Mouse (Mus musculus) cerebellum, postnatal 36 days (tissue): ENCODE measurements around the gene Morn1.

Source experiments
- DNase-seq, 2 experiments: peaks; one replicate each; pipeline ENCODE4 v3.0.0; 2021 to 2022; ENCODE audit warnings: mixed read lengths in 2 of 2

Gene Morn1

GRCm38 (mm10) chr4:155086108-155087024 is at the start of gene Morn1, which contains the start of gene Rer1:
Gene Morn1, plus strand, starts transcription at chr4:155086577.
Gene Rer1, minus strand, starts transcription at chr4:155086382.
- peak; percentile 100 for DNase-seq

- no peak for DNase-seq
Observed at GRCm38 (mm10) chr4:155040197-155040596, 46.2 kb upstream of the Morn1 start.

DNA sequence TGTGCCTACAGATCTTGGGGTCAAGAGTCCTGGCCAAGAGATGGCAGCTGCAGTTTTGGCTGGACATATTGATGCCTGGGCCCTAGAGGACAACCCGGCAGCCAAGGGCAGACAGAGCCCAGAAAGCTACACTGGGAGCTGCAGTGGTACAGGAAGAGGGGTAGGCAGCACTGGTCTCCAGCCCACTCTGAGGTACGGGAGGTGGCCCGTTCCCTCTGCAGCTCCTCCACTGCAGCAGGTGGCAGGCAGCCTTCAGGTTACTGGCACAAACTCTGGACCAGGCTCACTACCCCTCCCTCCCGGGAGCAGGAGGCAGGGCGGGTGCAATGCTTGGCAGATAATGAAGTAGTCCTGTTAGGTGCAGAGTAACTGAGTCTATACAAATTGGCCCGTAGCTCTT is 45.7 kb upstream of the Morn1 start:
- peak; percentile 40 to 60 for DNase-seq

DNA sequence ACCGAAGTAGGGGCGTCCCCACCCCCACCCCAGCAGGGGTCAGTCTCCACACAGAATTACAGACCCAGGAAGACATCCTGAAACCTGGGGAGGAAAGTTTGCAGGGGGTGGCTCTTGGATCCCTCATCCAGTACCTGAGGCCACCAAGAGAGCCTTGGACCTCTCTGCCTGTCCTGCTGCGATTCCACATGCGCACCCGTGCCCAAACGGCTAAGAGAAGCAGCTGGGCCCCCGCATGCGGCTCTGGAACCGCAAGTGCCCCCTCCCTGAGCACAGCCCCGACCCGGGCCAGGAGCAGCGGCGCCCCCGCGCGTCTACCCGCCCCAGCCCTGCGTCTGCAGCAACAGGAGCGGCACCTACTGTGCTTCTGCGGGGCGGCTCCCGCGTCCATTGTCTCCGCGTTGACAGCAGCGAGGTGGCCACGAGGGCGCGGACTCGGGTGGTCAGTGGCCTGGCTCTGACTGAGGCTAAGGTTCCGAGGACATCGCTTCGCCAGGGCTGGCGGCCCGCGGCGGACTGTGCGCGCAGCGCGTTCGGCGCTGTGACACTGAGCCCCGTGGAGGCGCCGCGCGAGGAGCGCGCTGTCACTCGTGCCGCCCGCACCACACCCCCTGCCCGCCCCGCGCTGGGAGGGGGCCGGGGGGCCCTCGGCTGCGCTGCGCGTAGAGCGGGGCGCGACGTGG is 43.6 kb upstream of the Morn1 start:
- peak; percentile 44 to 52 for DNase-seq

DNA sequence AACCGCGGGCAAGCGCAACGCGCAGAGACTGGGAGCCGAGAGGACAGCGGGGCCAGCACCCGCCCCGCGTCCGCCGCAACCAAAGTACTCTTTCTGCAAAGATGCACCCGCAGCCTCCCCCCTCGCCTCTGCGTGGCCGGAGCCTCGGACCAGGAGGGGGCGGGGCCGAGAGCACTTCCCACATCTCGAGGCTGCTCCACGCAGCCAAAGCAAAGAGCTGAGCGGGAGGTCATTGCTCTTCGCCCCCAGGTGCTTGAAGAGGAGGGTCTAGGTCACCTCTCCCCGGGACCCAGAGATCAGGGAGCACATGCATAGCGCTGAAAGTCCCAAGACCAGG is 43.1 kb upstream of the Morn1 start:
- DNase-seq, result peak; percentile 44 to 57

DNA sequence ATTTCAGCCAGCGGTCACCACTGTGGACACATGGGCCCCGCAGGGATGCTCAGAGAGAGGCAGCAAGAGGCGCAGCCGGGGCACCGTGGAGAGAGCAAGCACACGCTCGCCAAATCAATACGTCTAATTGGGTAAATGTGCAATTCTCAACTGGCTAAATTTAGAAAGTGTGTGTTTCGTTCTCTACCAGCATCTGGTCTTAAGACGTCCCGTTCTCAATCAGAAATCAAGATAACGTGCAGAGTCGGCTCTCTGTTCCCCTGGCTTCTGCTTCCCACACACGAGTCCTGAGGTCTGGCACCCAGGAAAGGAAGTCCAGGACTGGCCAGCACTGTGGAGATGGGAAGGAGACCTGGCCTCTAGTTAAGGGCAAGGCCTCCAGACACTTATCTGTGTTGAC is 39.7 kb upstream of the Morn1 start:
- no peak for DNase-seq

- no peak for DNase-seq
Observed at GRCm38 (mm10) chr4:155050116-155050515, 36.3 kb upstream of the Morn1 start.

- no peak for DNase-seq
Observed at GRCm38 (mm10) chr4:155056724-155057123, 29.7 kb upstream of the Morn1 start, which contains the start of gene Plch2. Gene Plch2, minus strand, starts transcription at chr4:155056784.

GRCm38 (mm10) chr4:155058325-155058724 is 28.1 kb upstream of the Morn1 start:
- DNase-seq, result no peak

DNA sequence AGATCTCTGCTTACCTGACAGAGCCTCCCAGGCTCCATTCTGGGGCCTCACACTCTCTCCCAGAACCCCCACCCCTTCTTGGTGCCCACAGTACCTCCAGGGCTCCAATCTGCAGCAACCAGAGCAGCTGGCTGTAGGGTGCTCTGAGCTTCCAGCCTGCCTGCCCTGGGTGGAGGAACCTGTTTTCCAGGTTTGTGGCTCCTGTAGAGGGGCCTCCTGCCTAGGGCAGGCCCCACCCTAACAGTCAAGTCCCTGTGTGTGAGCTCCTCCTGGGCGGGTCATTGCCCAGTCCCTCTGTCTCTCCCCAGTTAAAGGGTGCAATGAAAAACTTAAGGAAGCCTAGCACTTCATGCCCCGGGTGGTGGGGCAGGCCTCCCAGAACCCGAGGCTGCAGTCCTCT is 22.5 kb upstream of the Morn1 start:
- DNase-seq, result no peak

DNA sequence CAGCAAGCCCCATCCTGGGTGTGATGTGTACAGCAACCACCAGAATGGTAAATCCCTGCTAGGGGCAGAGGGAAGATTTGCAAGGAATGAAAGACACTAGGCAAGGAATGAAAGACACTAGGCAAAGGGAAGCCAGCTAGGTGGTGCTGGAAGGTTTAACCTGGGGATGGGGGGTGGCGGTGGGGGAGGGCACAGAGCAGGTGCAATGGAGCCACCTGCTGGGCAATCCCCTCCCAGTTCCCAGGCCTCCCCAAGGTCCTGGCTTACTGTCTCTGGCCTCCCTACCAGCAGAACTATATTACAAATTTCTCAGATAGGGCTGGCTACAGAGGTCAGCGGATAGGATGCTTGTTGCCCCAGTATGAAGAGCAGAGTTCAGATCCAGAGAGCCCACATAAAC is 21.9 kb upstream of the Morn1 start:
- no peak for DNase-seq

DNA sequence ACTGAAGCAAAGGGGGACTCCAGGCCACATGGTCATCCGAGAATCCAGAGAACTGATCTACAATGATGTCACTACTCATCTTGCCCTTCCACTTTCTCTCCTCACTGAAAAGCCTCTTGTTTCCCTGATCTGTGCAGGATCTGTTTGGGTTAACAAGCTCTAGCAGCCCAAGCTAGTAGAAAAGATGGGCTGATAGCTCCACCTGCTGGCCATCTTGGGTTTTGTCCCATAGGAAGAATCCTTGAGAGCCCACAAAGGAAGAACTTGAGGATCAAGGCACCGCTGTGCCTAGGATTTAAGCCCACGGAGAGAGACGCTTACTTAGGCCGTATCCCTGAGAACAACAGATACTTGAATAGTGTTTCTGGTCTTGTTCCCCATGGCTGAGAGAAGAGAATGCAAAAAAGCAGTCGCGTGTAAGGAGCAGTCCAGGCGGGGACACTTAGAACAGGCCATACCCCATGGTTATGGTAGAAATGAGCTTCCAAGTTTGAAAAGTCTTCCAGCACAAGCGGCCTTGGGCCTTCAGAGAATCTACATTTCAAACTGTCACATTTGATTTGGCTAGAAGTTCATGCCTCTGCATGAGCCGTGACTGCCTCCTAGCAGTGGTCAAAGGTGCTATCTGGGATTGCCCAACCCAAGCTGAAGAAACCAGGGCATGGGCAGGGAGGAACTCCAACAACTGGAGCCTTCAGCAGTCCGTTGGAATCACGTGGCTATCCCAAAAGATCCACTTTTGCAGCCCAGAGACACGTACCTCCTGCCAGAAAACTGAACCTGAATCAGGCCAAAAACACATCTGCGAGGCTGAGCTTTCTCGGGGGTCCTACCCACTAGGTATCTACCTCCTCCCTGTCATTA is 20.2 kb upstream of the Morn1 start:
- peak; percentile 90 to 96 for DNase-seq

DNA sequence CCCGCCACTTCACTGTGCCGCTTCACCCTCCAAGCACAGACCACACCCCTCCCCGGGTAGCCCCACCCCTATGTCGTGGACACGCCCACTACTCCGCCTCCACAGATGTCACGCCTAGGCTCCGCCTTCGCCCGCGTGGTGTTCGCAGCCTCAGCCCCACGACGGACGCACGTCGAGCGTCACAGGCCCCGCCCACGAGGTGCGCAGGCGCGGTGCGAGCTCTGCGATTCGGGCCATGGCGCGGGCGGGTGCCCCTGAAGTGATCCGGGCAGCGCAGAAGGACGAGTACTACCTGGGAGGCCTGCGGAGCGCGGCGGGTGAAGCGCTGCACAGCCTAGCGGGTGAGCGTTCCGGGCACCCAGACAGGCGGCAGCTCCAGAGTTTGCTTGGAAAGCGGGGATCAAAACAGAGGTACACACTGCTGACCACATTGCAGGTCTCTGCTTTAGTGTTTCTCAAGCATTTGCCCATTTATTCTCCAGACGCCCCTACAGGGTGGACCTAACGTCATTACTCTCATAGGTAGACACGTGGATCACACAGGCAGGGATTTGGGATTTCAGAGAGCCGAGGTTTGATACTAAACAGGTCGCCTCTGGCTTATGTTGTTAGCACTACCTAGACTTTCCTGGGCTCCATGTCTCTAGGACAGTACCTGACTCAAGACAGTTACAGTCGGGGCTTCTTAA is 19.4 kb upstream of the Morn1 start, which contains the start of gene Pex10:
TSS of gene Pex10 (plus strand) at position 183 of the 689 bp plus-strand sequence.
- peak; percentile 93 to 98 for DNase-seq

DNA sequence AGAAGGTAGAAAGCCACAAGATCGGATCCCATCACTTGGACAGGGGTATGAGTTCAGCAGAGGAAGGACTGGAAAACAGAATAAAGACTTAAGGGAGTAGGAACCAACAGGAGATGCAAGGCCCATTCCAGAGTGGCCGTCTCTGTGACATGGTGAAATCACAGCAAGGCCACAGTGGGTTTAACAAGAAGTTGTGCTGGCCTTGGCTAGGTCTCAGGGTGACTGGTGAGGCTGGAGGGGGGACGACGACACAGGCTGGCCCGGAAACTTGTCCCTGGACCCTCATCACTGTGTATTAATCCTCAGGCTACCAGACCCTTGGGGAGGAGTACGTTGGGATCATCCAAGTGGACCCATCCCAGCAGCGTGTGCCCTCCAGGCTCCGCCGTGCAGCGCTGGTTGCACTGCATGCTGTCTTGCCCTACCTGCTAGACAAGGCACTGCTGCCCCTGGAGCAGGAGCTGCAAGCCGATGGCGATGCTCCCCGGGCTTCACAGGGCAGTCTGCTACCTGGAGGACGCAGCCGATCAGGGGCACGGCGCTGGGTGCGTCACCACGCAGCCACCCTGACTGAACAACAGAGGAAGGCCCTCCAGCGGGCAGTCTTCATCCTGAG is 17.9 kb upstream of the Morn1 start:
- DNase-seq, result peak; percentile 22 to 33

DNA sequence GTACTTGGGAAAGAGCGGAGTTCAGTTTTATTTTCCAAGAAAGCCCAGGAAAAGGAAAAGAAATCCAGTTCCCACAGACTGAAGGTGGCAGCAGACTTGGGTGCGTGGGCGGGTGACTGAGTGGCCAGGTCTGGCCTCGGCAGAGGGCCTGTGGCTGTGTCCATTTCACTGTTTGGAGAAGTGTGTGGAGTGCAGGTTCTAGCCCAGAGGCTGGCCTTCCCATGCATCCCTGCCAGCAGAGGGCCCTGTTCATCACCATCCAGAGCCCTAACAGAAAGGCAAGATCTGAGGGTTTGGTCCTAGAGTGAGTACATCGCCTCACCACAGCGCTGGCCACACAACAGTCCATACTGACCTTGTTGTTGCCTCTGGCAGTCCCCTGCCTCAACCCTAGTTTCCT is 17.2 kb upstream of the Morn1 start:
- DNase-seq, result peak; percentile 69

GRCm38 (mm10) chr4:155070199-155070598 is 16.2 kb upstream of the Morn1 start:
- DNase-seq, result no peak

GRCm38 (mm10) chr4:155070921-155071320 is 15.5 kb upstream of the Morn1 start:
- peak in 1 of 2 experiments; percentile 23 for DNase-seq

GRCm38 (mm10) chr4:155074418-155074817 is 12.0 kb upstream of the Morn1 start:
- no peak for DNase-seq

- DNase-seq, result no peak
Observed at GRCm38 (mm10) chr4:155075137-155075536, 11.2 kb upstream of the Morn1 start.

DNA sequence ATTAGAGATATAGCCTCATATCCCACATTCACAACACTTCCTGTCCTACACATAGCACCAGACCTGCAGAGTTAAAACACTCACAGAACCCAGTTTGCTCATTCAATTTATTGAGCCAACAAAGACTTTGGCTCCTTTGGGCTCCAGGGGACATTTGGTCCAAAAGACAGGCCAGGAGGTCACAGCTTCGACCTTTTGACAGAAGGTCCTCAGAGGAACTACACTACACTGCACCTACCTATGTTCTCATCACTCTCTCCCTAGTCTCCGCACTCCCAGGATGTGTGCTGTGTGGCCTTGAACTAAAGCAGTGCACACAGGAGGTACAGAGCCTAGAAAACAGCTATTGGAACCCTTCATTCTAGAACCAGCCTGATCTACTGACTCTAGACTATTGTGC is 10.6 kb upstream of the Morn1 start:
- DNase-seq, result no peak

GRCm38 (mm10) chr4:155076677-155077076 is 9.7 kb upstream of the Morn1 start:
- no peak for DNase-seq

- DNase-seq, result peak; percentile 37 to 54
Observed at GRCm38 (mm10) chr4:155078808-155079207, 7.6 kb upstream of the Morn1 start.
